Mouse (Mus musculus) right cerebral cortex, postnatal 4 days (tissue): ENCODE measurements around the gene Pdpk1.

Experiments
- DNase-seq: peaks from one replicate; pipeline ENCODE4 v3.0.0-alpha.2; 2022

Gene Pdpk1

DNA sequence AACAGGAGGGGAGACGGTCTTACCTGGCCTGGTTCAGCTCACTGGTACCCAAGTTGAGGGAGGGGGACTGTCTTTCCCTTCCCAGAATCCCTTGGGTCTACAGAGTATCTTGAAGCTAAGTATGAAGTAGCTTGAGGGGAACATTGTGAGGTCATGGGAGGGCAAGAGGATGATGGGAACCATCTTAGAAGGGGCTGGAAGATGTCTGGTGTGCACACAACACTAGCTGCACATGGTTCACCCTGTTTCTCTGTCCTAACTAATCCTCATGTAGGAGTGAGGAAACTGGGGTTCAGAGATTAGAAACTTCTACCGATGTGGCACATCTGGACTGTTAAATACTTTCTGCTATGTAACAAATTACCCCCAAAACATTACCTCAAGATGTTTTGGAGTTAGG lies at the start of gene Pdpk1:
Pdpk1 (minus strand) TSS at position 101 of the 400 bp plus-strand sequence.
- no peak for DNase-seq

DNA sequence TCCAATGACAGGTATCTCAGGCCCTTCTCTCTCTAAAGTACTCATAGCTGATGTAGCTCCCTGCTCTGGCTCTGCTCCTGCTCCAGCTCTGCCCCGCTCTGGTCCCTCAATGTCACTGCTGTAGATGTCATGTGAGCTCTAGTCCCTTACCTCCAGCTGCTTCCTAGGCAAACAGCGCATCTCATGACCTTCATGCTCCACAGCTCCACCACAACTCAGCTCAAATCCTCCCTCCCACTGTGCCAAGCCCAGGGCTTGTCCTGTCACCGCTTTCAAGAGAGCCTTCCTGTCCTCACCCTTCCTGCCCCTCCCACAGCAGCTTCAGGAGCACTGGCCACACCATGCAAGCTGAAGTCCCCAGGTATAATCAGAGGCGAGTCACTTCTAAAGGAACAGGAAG lies 49.0 kb upstream of the Pdpk1 start:
- no peak for DNase-seq

DNA sequence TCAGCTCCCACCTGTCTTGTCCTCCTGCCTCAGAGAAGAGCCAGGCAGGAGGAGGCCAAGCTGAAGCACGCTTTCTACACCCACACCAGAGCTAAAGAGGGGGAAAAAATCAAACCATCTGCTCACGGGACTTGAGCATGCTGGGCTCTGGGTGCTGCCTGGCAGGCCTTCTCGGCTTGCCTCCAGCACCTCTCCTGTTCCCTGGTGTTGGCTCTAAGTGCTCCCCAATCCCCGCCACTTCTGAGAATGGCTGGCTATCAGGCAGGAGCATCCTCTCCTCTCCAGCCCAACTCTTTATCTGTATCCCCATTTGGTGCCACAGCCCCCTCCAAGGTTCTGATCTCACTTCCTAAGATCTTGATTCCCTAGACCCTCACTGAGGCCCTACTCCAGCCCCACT lies 48.5 kb upstream of the Pdpk1 start:
- DNase-seq = no peak

- DNase-seq = no peak
These were observed 46.5 kb upstream of the Pdpk1 start for GRCm38 (mm10) chr17:24197032-24197824.

- DNase-seq = no peak
These were observed 44.6 kb upstream of the Pdpk1 start for GRCm38 (mm10) chr17:24195349-24195748.

GRCm38 (mm10) chr17:24193769-24194168 lies 43.0 kb upstream of the Pdpk1 start:
- no peak for DNase-seq

DNA sequence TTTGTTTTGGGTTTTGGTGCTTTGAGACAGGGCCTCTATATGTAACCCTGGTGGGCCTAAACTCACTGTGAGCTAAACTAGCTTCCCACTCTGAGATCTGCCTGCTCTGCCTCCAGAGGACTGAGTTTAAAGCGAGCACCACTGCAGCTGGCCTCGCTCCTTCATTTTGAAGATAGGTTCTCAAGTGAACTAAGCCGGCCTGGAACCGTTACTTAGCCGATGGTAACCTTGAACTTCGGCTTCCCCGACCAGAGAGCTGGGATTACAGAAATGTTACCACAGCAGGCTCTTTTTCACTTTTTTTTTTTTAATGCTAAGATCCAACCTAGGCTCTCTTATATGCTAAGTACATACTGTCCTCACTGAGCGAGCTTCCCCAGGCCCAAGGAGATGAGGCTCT lies 42.5 kb upstream of the Pdpk1 start:
- no peak for DNase-seq

DNA sequence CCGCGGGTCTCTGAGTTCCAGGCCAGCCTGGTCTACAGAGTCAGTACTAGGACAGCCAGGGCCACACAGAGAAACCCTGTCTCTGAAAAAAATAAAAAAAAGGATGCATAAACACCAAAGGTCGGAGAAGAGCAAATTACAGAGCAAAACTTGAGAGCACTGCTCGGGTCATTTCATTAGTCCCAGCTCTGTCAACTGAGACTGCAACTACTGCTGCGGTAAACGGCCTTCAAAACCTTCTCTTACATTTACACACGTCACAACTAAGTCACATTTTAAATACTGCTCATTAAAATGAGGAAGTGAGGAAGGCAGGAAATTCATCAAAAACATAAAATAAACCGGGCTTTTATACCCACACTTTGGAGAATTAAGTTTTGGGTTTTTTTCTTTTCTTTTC lies 42.1 kb upstream of the Pdpk1 start:
- DNase-seq = no peak

DNA sequence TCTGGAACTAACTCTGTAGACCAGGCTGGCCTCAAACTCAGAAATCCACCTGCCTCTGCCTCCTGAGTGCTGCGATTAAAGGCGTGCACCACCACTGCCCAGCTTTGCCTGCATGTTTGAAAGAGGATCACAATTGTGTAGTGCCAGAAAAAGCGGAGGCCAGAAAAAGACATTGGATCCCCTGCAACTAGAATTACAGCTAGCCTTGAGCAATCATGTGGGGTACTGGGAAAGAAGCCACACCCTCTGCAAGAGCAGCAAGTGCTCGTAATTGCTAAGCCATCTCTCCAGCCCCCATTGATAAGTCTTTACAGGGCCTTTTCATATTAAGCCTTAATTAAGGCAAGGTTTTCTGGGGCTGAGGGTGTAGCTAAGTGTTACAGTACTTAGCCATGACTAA lies 40.8 kb upstream of the Pdpk1 start:
- no peak for DNase-seq

DNA sequence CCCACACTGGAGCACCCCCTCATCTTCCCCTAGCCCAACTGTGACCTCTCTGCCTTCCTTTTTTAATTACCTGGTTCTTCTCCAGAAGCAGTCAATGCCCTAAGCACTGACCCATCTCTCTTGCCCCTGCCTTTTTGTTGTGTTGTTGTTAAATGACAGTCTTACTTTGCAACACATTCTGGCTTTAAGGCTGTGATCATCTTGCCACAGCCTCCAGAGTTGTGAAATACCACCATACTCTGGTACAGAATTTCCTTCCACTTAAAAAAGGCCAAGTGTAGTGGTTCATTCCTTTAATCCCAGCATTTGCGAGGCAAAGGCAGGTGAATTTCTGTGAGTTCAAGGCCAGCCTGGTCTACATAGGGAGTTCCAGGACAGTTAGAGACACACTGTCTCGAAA lies 40.2 kb upstream of the Pdpk1 start:
- DNase-seq = no peak

DNA sequence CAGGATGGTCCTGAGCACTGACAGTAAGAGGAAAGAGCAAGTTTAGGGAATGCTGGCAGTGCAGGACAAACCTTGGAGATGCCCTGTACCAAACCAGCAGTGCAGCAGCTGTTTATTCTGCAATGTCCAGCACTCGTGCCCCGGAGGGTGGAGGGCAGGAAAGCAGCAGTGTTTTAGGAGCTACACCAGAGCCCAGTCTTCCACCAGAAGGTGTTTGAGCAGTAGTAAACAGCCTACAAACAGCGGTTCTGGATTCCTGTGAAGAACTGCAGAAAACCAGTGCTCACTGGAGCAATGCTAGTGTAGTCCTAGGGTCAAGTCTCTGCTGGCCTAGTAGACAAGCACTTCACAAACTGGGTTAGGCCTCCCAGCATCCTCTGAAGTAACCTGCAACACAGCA lies 23.5 kb upstream of the Pdpk1 start:
- DNase-seq = no peak

DNA sequence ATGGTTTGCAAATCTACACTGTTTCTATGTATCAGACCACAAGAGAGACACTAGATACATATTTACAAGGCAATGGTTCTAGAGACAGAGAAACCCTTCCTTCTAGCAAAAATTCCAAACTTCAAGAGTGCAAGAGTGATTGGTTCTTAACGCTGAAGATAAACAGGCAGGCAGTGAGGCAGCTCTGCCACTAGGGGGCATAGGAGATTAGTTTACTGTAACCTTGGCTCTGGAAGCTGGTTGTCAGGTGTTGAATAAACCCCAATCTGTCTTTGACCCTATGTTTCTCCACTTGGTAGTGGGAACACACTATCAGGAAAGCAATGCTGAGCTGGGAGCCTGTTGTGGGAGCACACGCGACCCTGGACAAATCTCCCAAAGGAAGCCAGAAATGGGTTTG lies 22.7 kb upstream of the Pdpk1 start:
- DNase-seq = peak; percentile 66

DNA sequence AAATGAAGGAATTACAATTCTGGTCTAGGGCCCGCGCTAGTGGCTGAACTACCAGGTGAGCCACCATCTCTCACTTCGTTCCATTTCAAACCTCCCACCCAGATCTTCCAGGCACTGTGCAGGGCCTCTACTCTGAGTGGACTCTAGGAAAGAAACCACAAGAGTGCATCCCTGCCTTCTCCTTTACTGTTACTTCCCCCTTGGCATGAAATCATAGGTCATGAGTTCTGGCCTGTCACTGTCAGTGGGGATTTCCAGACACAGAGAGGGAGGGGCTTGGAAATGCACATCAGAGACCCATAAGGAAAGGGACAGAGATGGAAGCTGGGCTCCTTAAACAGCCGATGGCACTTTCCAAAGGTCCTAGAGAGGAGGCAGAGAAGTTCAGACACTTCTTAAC lies 21.0 kb upstream of the Pdpk1 start:
- no peak for DNase-seq

DNA sequence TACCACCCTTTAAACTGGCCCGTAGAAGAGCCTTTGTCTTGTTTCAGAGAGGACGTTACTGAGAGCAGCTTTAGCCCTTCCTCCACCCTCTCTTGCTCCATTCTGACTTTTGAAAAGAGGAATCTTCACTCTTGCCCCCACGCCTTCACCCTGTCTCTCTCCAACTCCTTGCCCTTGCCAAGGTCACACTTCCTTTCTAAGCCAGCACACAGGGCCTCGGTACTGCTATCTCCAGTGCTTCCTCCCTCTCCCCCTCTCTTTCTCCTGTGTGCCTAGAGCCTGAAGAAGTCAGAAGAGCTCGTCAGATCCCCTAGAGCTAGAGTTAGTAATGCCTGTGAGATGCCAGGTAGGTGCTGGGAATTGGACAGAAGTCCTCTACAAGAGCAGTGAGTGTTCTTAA lies 20.0 kb upstream of the Pdpk1 start:
- no peak for DNase-seq

GRCm38 (mm10) chr17:24170125-24170524 lies 19.4 kb upstream of the Pdpk1 start:
- DNase-seq = no peak

- peak; percentile 96 for DNase-seq
These were observed 18.8 kb upstream of the Pdpk1 start, which contains the start of gene Atp6v0c for GRCm38 (mm10) chr17:24169317-24170065. Gene Atp6v0c, minus strand, starts transcription at chr17:24169702.

GRCm38 (mm10) chr17:24168590-24169277 lies 18.0 kb upstream of the Pdpk1 start:
- DNase-seq = peak; percentile 79

GRCm38 (mm10) chr17:24167891-24168505 lies 17.3 kb upstream of the Pdpk1 start:
- no peak for DNase-seq

DNA sequence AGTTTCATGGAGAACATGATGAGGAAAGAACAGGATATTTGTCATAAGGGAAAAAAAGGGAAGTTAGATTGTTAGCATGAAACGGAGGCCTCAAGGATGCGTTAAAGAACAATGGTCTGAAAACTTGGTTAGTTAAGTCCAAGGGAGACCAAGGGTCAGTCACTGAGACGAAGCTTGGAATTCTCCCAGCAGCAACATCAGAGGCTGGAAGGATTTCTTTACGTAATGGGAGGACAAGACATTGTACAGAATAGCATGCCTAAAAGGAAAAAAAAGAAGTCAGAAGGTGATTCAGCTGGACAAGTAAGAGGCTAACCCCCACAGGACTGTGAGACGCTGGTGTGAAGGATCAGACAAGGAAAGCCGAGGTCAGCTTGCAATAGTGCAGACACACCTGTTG lies 16.4 kb upstream of the Pdpk1 start:
- no peak for DNase-seq

DNA sequence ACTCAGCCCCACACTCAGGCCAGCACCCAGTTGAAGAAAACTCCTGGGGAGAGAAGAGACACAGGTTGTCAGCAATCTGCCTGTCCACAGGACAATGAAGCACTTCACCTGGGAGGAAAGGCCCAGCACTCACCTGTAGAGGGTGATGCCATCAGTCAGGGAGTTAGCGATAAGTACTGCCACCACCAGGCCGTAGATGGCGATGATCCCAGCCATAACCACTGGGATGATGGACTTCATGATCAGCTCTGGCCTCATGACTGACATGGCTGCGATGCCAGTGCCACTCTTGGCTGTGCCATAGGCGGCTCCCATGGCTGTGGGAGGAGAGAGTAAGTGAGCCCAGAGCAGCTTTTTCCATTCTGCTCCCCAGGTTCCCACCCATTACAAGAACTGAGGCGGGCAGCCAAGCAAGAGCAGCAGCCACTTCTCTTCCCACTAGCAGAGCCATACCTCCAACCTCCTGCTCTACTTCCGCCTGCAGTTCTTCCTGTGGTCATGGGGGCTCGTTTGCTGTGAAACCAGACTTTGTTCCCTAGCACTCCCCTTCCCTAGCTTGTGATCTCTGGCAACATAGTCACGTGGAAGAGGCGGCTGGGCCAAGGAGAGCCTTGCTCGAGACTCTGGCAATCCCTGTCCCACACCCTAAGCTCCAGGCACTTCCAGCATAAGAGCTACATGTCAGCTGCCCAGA lies 14.0 kb upstream of the Pdpk1 start:
- no peak for DNase-seq

GRCm38 (mm10) chr17:24163176-24163962 lies 12.6 kb upstream of the Pdpk1 start, which contains the start of gene Amdhd2:
Gene Amdhd2, minus strand, starts transcription at chr17:24163766.
- peak; percentile 99 for DNase-seq
